Mouse (Mus musculus) G1E (cell line): ENCODE results near the gene Chmp2a.
A peak's percentile ranks its signal among the peaks of the same experiment; 100 is the strongest.

Experiments used
- CTCF ChIP-seq: IDR thresholded peaks from 2 replicates; pipeline ENCODE4 v1.5.1; 2012; ENCODE audit warnings: low read depth, low read length, inconsistent platforms, mixed read lengths
- GATA1 ChIP-seq: IDR thresholded peaks from 2 replicates; pipeline ENCODE4 v1.6.1; 2012; ENCODE audit warnings: borderline replicate concordance, low read length, inconsistent platforms, mixed read lengths

GRCm38 (mm10) chr7:13046084-13046483 is 11.5 kb upstream of the Chmp2a start:
- TF ChIP-seq CTCF (peak; percentile 20; the same call in 1 of the 2 replicates), GATA1 (no peak)
